Mouse (Mus musculus) T-cell, adult 2 months (primary cell): ENCODE data around the gene Vegfb.

ENCODE experiments used
- DNase-seq: peaks from one replicate; pipeline ENCODE4 v3.0.0; 2022; ENCODE audit warnings: low spot score

Vegfb gene

GRCm38 (mm10) chr19:6972247-6972917 lies 15.1 kb downstream of the Vegfb start:
- no peak for DNase-seq

- no peak for DNase-seq
Observed at GRCm38 (mm10) chr19:6971644-6972043, 15.8 kb downstream of the Vegfb start.

- no peak for DNase-seq
Observed at GRCm38 (mm10) chr19:6970460-6971085, 16.9 kb downstream of the Vegfb start.

GRCm38 (mm10) chr19:6969665-6970381 lies 17.6 kb downstream of the Vegfb start:
- DNase-seq, result peak; percentile 65

GRCm38 (mm10) chr19:6969291-6969664 lies 18.2 kb downstream of the Vegfb start:
- no peak for DNase-seq

- no peak for DNase-seq
Observed at GRCm38 (mm10) chr19:6968491-6969271, 18.8 kb downstream of the Vegfb start.

- no peak for DNase-seq
Observed at GRCm38 (mm10) chr19:6956461-6956860, 31.0 kb downstream of the Vegfb start.

- no peak for DNase-seq
Observed at GRCm38 (mm10) chr19:6955424-6955823, 32.0 kb downstream of the Vegfb start.

- DNase-seq, result no peak
Observed at GRCm38 (mm10) chr19:6954046-6954445, 33.4 kb downstream of the Vegfb start.

- DNase-seq, result no peak
Observed at GRCm38 (mm10) chr19:6952712-6953037, 34.8 kb downstream of the Vegfb start.

- DNase-seq, result peak; percentile 34
Observed at GRCm38 (mm10) chr19:6951994-6952711, 35.3 kb downstream of the Vegfb start.

GRCm38 (mm10) chr19:6951381-6951968 lies 36.0 kb downstream of the Vegfb start:
- DNase-seq, result peak; percentile 62

GRCm38 (mm10) chr19:6950613-6951153 lies 36.8 kb downstream of the Vegfb start:
- peak; percentile 37 for DNase-seq

- DNase-seq, result no peak
Observed at GRCm38 (mm10) chr19:6949951-6950350, 37.5 kb downstream of the Vegfb start.

GRCm38 (mm10) chr19:6949532-6949931 lies 37.9 kb downstream of the Vegfb start:
- no peak for DNase-seq

- DNase-seq, result no peak
Observed at GRCm38 (mm10) chr19:6948186-6948585, 39.3 kb downstream of the Vegfb start.

- DNase-seq, result no peak
Observed at GRCm38 (mm10) chr19:6947742-6948141, 39.7 kb downstream of the Vegfb start.

GRCm38 (mm10) chr19:6943709-6944108 lies 43.7 kb downstream of the Vegfb start:
- DNase-seq, result no peak

- no peak for DNase-seq
Observed at GRCm38 (mm10) chr19:6942764-6943163, 44.7 kb downstream of the Vegfb start.

GRCm38 (mm10) chr19:6942249-6942691 lies 45.2 kb downstream of the Vegfb start, which contains the start of gene Gpr137:
TSS of gene Gpr137 (minus strand) at chr19:6942480.
- peak; percentile 87 for DNase-seq
